Mouse (Mus musculus) liver, adult 2 months (tissue): ENCODE data around the gene Zc3h4.
A peak's percentile ranks its signal among the peaks of the same experiment; 100 is the strongest.

Experiments used
- CTCF ChIP-seq: fragments of 200-500 bp; IDR thresholded peaks from 2 replicates; pipeline ENCODE4 v1.5.1; 2011; ENCODE audit warnings: low read depth, low read length, control low read depth
- POLR2A ChIP-seq: fragments of 200-500 bp; IDR thresholded peaks from 2 replicates; pipeline ENCODE4 v1.6.1; 2011; ENCODE audit warnings: low read length, control low read depth; ENCODE audit not compliant: insufficient read depth; ENCODE audit errors: extremely low read depth

DNA sequence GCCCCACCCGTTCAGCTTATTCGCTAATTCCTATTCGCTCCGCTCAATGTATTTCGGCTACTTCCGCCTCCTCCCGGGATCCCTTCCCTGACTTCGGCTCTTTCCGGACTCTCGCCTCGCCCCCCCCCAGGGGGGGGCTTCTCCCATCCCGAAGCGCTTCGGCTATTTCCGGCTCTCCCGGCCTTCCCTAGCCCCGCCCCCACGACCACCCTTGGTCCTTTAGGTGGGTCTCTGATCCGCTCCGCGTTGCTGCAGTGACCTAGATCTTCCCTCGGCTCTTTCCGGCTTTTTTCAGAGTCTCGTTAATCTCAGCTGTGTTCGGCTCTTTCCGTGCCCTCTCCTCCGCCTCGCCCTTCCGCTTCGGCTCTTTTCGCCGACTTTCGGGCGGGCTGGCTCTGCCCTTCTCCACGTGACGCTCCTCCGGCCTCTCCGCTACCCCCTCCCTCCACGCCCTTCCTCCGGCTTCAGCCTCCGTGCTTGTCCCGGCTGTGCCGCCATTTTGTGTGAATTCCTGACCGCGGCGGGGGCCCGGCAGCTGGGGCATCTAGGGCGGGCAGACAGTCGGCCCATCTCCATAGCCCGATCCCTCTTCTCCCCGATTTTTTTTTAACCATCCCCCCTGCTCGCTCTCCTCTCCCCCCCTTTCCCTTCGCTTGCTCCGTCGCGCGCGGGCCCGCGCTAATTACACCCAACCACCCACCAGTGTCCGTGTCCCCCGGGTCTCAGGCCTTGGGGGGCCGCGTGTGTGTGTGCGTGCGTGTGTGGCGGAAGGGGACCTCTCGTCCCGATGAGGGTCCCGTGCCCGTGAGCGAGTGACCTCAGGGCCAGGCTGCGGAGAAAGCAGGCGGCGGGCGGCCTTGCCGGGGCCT is 656 bp upstream of the Zc3h4 start:
- TF ChIP-seq POLR2A, result peak; percentile 80
- TF ChIP-seq CTCF, result no peak
